13 mouse cellular contexts compared by ENCODE assay signal in genomic region chr1:51758326-51759109, GRCm38 (mm10).
A peak's percentile ranks its signal among the peaks of the same experiment; 100 is the strongest.
DNase-seq lines count a peak whose midpoint lies in the region; ATAC-seq and TF ChIP-seq lines count a peak whose summit lies in the region.
"Had no signal": no experiment of that assay in that cellular context is flagged by ENCODE, and none has a peak within 500 bp of the region (broad histone marks: within the 10 kb centered on the region; RNA-seq: fewer than 3 reads in every experiment).

No protein-coding gene starts in this region.

- H3K36me3 ChIP-seq in liver, adult 2 months (ENCODE audit: control insufficient read depth, insufficient read depth, low read length) = peaks cover 61% of the 10 kb centered on the region
- H3K36me3 ChIP-seq in liver, embryonic 12.5 days = peaks cover 4% of the 10 kb centered on the region; the same call in 1 of the 2 replicates
- H3K36me3 ChIP-seq in intestine, embryonic 16.5 days (ENCODE audit: control insufficient read depth, insufficient read depth, low read length) = no peaks in the 10 kb centered on the region

- WGBS in liver, adult 2 months = 88% methylated on average over 15 of the region's 15 CpGs
- WGBS in liver, embryonic 12.5 days (ENCODE audit: insufficient replicate concordance) = 67% methylated on average over 15 of the region's 15 CpGs
- 79% methylated on average over 15 of the region's 15 CpGs for WGBS in intestine, embryonic 16.5 days

- no peaks in the 10 kb centered on the region for H3K27me3 ChIP-seq in liver, adult 2 months (ENCODE audit: control insufficient read depth, insufficient read depth, low read length)
- no peaks in the 10 kb centered on the region for H3K27me3 ChIP-seq in liver, embryonic 12.5 days (replicated peaks)
- H3K27me3 ChIP-seq in intestine, embryonic 16.5 days (replicated peaks; ENCODE audit: control insufficient read depth, insufficient read depth, low read length) = no peaks in the 10 kb centered on the region
- H3K27me3 ChIP-seq: liver, embryonic 13.5 days; midbrain, embryonic 12.5 days had no signal

- peak overlapping the region; percentile 55 for H3K27ac ChIP-seq in liver, adult 2 months (replicated peaks; ENCODE audit: insufficient read depth, low read depth, low read length)
- H3K27ac ChIP-seq in liver, embryonic 12.5 days = no peak overlapping the region
- H3K27ac ChIP-seq in intestine, embryonic 16.5 days (ENCODE audit: low read length) = no peak overlapping the region
- H3K27ac ChIP-seq: liver, embryonic 13.5 days; midbrain, embryonic 12.5 days had no signal

- peaks cover 18% of the 10 kb centered on the region for H3K4me1 ChIP-seq in liver, adult 2 months (ENCODE audit: control insufficient read depth, insufficient read depth, low read length)
- H3K4me1 ChIP-seq in liver, embryonic 12.5 days = no peaks in the 10 kb centered on the region
- no peaks in the 10 kb centered on the region for H3K4me1 ChIP-seq in intestine, embryonic 16.5 days (ENCODE audit: control insufficient read depth, insufficient read depth, low read length)
- H3K4me1 ChIP-seq: liver, embryonic 13.5 days; midbrain, embryonic 12.5 days had no signal

- H3K79me2 ChIP-seq in liver, adult 2 months (ENCODE audit: control insufficient read depth, insufficient read depth, low read length) = no peaks in the 10 kb centered on the region

- H3K9ac ChIP-seq in liver, adult 2 months (ENCODE audit: low read depth, low read length) = no peak overlapping the region
- no peak overlapping the region for H3K9ac ChIP-seq in liver, embryonic 12.5 days
- H3K9ac ChIP-seq in intestine, embryonic 16.5 days (ENCODE audit: low read depth, low read length) = no peak overlapping the region
- H3K9ac ChIP-seq: liver, embryonic 13.5 days; midbrain, embryonic 12.5 days had no signal

- TF ChIP-seq POLR2A in liver, adult 2 months (IDR thresholded peaks at IDR 0.05; ENCODE audit: extremely low read depth, insufficient read depth, low read length) = no peak

- no peak overlapping the region for H3K4me3 ChIP-seq in liver, adult 2 months (ENCODE audit: insufficient read depth, low read depth, low read length)
- no peak overlapping the region for H3K4me3 ChIP-seq in liver, embryonic 12.5 days
- H3K4me3 ChIP-seq in intestine, embryonic 16.5 days (ENCODE audit: low read length) = no peak overlapping the region
- H3K4me3 ChIP-seq: erythroblast, embryonic 14.5 days; liver, embryonic 13.5 days; midbrain, embryonic 12.5 days had no signal

- ATAC-seq in liver, embryonic 12.5 days = no peak
- no peak for ATAC-seq in intestine, embryonic 16.5 days

- H3K9me3 ChIP-seq in liver, embryonic 12.5 days (replicated peaks) = no peaks in the 10 kb centered on the region
- no peaks in the 10 kb centered on the region for H3K9me3 ChIP-seq in intestine, embryonic 16.5 days (ENCODE audit: control insufficient read depth, low read length)
- H3K9me3 ChIP-seq: liver, embryonic 13.5 days; midbrain, embryonic 12.5 days had no signal

- no peak overlapping the region for H3K4me2 ChIP-seq in liver, embryonic 12.5 days
- no peak overlapping the region for H3K4me2 ChIP-seq in intestine, embryonic 16.5 days (ENCODE audit: low read depth, low read length)
- H3K4me2 ChIP-seq: heart, embryonic 11.5 days; liver, embryonic 13.5 days; midbrain, embryonic 12.5 days had no signal

- no peak for TF ChIP-seq CTCF in liver, adult 2 months (IDR thresholded peaks at IDR 0.05; ENCODE audit: low read depth, low read length)

- peak; percentile 59 for DNase-seq in liver, adult 2 months (ENCODE audit: extremely low read depth, low read depth, low spot score)
- DNase-seq in adrenal gland, postnatal 10 days = peak; percentile 57
- DNase-seq in frontal cortex, postnatal 25 days (ENCODE audit: low spot score in 2 of 2) = peak; percentile 9 to 28
- DNase-seq in right cerebral cortex, postnatal 10 days (ENCODE audit: low spot score in 2 of 2) = peak; percentile 39 to 49
- DNase-seq in urinary bladder, postnatal 10 days (ENCODE audit: low spot score) = no peak
- DNase-seq: cerebellum, adult 11 months; liver, embryonic 13.5 days; thymus, adult 18-20 months had no signal
